Mouse (Mus musculus): ENCODE data around the gene Sox9. TPM values are rescaled to one million over a fixed set of nuclear protein-coding genes. Genes with fewer than 3 reads are reported as not detected.

Gene Sox9
- total and polyA plus RNA-seq, 3 experiments, result not detected

GRCm38 (mm10) chr11:112826193-112827043 is 44.4 kb downstream of the Sox9 start:
- Histone ChIP-seq H3K9me3 (replicated peaks; ENCODE audit: insufficient read depth, low read length) (no peaks in the 10 kb centered on the region), H3K9ac (ENCODE audit: control insufficient read depth, low read depth, low read length, poor library complexity, severe bottlenecking) (no peak overlapping the region), H3K79me2 (ENCODE audit: control insufficient read depth, insufficient read depth, low read length, poor library complexity) (no peaks in the 10 kb centered on the region), H3K36me3 (ENCODE audit: control insufficient read depth in 1 of 2, insufficient read depth in 2 of 2, low read length in 2 of 2) (no peaks in the 10 kb centered on the region), H3K4me1 (ENCODE audit: control insufficient read depth in 1 of 2, insufficient read depth in 2 of 2, low read length in 2 of 2) (no peaks in the 10 kb centered on the region), H3K27me3 (ENCODE audit: control insufficient read depth in 1 of 2, insufficient read depth in 2 of 2, low read length in 2 of 2) (no peaks in the 10 kb centered on the region), H3K27ac (ENCODE audit: control insufficient read depth, low read depth, low read length) (no peak overlapping the region), H3K4me3 (ENCODE audit: control insufficient read depth in 1 of 2, insufficient read depth in 1 of 2, low read depth in 2 of 2, low read length in 2 of 2) (no peak overlapping the region)
- no peak for DNase-seq (ENCODE audit: low read depth, low spot score)
- TF ChIP-seq HCFC1 (IDR thresholded peaks at IDR 0.05; ENCODE audit: low read depth, low read length) (no peak), ZC3H11A (IDR thresholded peaks at IDR 0.05; ENCODE audit: low read depth, low read length) (no peak), USF1 (IDR thresholded peaks at IDR 0.05; ENCODE audit: low read depth, low read length) (no peak), TAL1 (IDR thresholded peaks at IDR 0.05; ENCODE audit: low read length) (no peak), SIN3A (IDR thresholded peaks at IDR 0.05; ENCODE audit: low read length) (no peak), POLR2A (IDR thresholded peaks at IDR 0.05; ENCODE audit: control insufficient read depth in 1 of 2, insufficient read depth in 1 of 2, low read depth in 1 of 2, low read length in 2 of 2, poor library complexity in 1 of 2) (no peak), USF2 (IDR thresholded peaks at IDR 0.05; ENCODE audit: borderline replicate concordance in 1 of 2, insufficient read depth in 1 of 2, low read depth in 1 of 2, low read length in 2 of 2) (no peak), NELFE (IDR thresholded peaks at IDR 0.05; ENCODE audit: low read depth, low read length) (no peak), MAZ (IDR thresholded peaks at IDR 0.05; ENCODE audit: low read depth, low read length) (no peak), JUND (IDR thresholded peaks at IDR 0.05; ENCODE audit: low read depth, low read length) (no peak), SMC3 (IDR thresholded peaks at IDR 0.05; ENCODE audit: low read depth, low read length) (no peak), EP300 (IDR thresholded peaks at IDR 0.05; ENCODE audit: low read depth in 1 of 2, low read length in 2 of 2) (no peak), BHLHE40 (IDR thresholded peaks at IDR 0.05; ENCODE audit: borderline replicate concordance, low read depth, low read length) (no peak), CTCF (IDR thresholded peaks at IDR 0.05 in 2 of 3, conservative IDR thresholded peaks at IDR 0.05 in 1 of 3; ENCODE audit: control insufficient read depth in 1 of 3, insufficient read depth in 1 of 3, low read depth in 2 of 3, low read length in 3 of 3, poor library complexity in 1 of 3, severe bottlenecking in 1 of 3) (no peak), MEF2A (IDR thresholded peaks at IDR 0.05; ENCODE audit: extremely low read depth, insufficient replicate concordance, low read depth, low read length, poor library complexity, severe bottlenecking) (no peak), ZNF384 (IDR thresholded peaks at IDR 0.05; ENCODE audit: low read depth, low read length) (no peak), CHD1 (IDR thresholded peaks at IDR 0.05; ENCODE audit: low read depth, low read length) (no peak), MXI1 (IDR thresholded peaks at IDR 0.05; ENCODE audit: low read depth, low read length) (no peak)

- no peak for DNase-seq (ENCODE audit: low read depth, low spot score)
- Histone ChIP-seq H3K4me3 (ENCODE audit: control insufficient read depth in 1 of 2, insufficient read depth in 1 of 2, low read depth in 2 of 2, low read length in 2 of 2) (no peak overlapping the region), H3K27me3 (ENCODE audit: control insufficient read depth in 1 of 2, insufficient read depth in 2 of 2, low read length in 2 of 2) (no peaks in the 10 kb centered on the region), H3K36me3 (ENCODE audit: control insufficient read depth in 1 of 2, insufficient read depth in 2 of 2, low read length in 2 of 2) (no peaks in the 10 kb centered on the region), H3K9ac (ENCODE audit: control insufficient read depth, low read depth, low read length, poor library complexity, severe bottlenecking) (no peak overlapping the region), H3K9me3 (replicated peaks; ENCODE audit: insufficient read depth, low read length) (no peaks in the 10 kb centered on the region), H3K4me1 (ENCODE audit: control insufficient read depth in 1 of 2, insufficient read depth in 2 of 2, low read length in 2 of 2) (no peaks in the 10 kb centered on the region), H3K79me2 (ENCODE audit: control insufficient read depth, insufficient read depth, low read length, poor library complexity) (no peaks in the 10 kb centered on the region), H3K27ac (ENCODE audit: control insufficient read depth, low read depth, low read length) (no peak overlapping the region)
- TF ChIP-seq MAX (IDR thresholded peaks at IDR 0.05; ENCODE audit: low read length), result no peak
- no peak for TF ChIP-seq E2F4 (IDR thresholded peaks at IDR 0.05; ENCODE audit: borderline replicate concordance, low read depth, low read length)
- TF ChIP-seq MAZ (IDR thresholded peaks at IDR 0.05; ENCODE audit: low read depth, low read length), result no peak
- TF ChIP-seq TCF12 (IDR thresholded peaks at IDR 0.05; ENCODE audit: low read depth, low read length), result no peak
- TF ChIP-seq TBP (IDR thresholded peaks at IDR 0.05; ENCODE audit: low read depth, low read length), result no peak
- TF ChIP-seq USF1 (IDR thresholded peaks at IDR 0.05; ENCODE audit: low read depth, low read length), result no peak
- TF ChIP-seq BHLHE40 (IDR thresholded peaks at IDR 0.05; ENCODE audit: borderline replicate concordance, low read depth, low read length), result no peak
- no peak for TF ChIP-seq ZMIZ1 (IDR thresholded peaks at IDR 0.05; ENCODE audit: low read depth, low read length)
- no peak for TF ChIP-seq ZKSCAN1 (IDR thresholded peaks at IDR 0.05; ENCODE audit: low read depth, low read length)
- no peak for TF ChIP-seq GABPA (IDR thresholded peaks at IDR 0.05; ENCODE audit: low read depth, low read length)
- TF ChIP-seq USF2 (IDR thresholded peaks at IDR 0.05; ENCODE audit: borderline replicate concordance in 1 of 2, insufficient read depth in 1 of 2, low read depth in 1 of 2, low read length in 2 of 2), result no peak
- no peak for TF ChIP-seq JUND (IDR thresholded peaks at IDR 0.05; ENCODE audit: low read depth, low read length)
- TF ChIP-seq RAD21 (IDR thresholded peaks at IDR 0.05; ENCODE audit: low read depth, low read length), result no peak
- no peak for TF ChIP-seq POLR2AphosphoS2 (IDR thresholded peaks at IDR 0.05; ENCODE audit: low read length)
- TF ChIP-seq CHD2 (IDR thresholded peaks at IDR 0.05; ENCODE audit: low read length), result no peak
- TF ChIP-seq HCFC1 (IDR thresholded peaks at IDR 0.05; ENCODE audit: low read depth, low read length), result no peak
- no peak for TF ChIP-seq NELFE (IDR thresholded peaks at IDR 0.05; ENCODE audit: low read depth, low read length)
- no peak for TF ChIP-seq KAT2A (conservative IDR thresholded peaks at IDR 0.05; ENCODE audit: low read depth, low read length)
- TF ChIP-seq ZNF384 (IDR thresholded peaks at IDR 0.05; ENCODE audit: low read depth, low read length), result no peak
Measured at GRCm38 (mm10) chr11:112827044-112827347, 45.0 kb downstream of the Sox9 start.
